Mouse (Mus musculus) spleen, postnatal 10 days (tissue): ENCODE data around the gene Camta1.

Experiments used
- DNase-seq, 2 experiments: peaks; one replicate each; pipeline ENCODE4 v3.0.0; 2021 to 2022; ENCODE audit warnings: low spot score in 2 of 2

The Camta1 gene

GRCm38 (mm10) chr4:151688206-151688605, 173.5 kb downstream of the Camta1 start:
- DNase-seq: no peak

DNA sequence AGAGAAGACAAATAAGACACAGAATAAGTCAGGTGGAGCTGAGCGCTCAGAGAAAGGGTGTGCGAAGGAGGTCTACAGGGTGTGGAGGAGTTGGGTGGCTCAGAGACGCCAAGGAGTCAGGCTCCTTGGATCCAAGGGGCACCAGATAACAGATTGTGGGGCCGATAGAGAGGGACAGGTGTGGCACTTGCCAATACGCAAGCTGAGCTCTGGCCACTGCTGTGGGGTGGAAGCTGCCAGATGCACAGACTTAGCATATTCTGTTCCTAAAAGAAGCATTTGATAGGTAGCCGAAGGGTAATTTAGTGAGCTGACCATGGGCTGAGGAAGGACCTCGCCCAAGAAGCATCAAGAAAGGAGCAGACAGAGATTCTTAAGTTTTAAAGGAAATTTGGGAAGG, 177.1 kb downstream of the Camta1 start:
- DNase-seq: no peak

GRCm38 (mm10) chr4:151682831-151683488, 178.7 kb downstream of the Camta1 start:
- DNase-seq: no peak

GRCm38 (mm10) chr4:151672452-151672851, 189.2 kb downstream of the Camta1 start:
- no peak for DNase-seq

DNA sequence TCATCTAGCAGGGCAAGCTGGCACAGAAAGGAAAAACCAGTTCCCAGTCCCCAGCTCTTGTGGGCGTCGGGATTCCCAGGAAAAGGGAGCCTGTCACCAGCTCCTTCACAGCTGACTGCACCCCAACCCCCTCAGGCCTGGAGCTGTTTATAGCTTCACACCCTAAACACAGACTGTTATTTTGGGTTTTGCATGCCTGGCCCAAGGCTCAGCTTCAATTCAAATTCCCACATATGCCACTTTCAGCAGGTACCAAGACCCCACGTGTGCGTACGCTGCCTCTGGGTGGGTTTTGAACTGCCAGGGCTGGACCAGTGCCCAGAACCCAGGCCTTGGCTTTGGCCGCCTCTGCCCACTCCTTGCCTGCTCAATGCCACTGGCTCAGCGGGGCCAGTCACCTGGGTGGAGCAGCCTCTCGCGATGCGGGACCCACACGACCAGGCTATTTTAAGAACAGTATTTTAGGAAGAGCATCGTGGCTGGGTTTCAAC, 195.2 kb downstream of the Camta1 start:
- DNase-seq: no peak

- DNase-seq: no peak
Measured at GRCm38 (mm10) chr4:151661486-151661885, 200.2 kb downstream of the Camta1 start.

DNA sequence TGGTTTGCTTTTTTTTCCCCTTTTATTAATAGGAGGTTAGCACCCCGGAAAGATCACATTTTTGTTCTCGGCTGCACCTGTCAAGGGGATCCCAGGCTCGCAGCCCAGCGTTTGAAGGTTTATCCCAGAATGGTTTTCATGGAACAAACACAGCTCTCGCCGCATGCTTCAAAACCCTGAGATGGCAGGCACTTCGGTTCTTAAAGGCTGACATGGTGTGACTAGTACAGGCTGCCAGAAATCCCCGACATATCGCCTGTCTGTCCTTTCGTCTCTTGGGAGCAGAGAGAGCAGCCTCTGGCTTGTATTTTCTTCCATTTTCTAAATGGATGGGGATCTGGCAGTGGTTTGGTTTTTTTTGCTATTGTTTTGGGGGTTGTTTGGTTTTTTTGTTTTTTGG, 205.2 kb downstream of the Camta1 start:
- DNase-seq: no peak

DNA sequence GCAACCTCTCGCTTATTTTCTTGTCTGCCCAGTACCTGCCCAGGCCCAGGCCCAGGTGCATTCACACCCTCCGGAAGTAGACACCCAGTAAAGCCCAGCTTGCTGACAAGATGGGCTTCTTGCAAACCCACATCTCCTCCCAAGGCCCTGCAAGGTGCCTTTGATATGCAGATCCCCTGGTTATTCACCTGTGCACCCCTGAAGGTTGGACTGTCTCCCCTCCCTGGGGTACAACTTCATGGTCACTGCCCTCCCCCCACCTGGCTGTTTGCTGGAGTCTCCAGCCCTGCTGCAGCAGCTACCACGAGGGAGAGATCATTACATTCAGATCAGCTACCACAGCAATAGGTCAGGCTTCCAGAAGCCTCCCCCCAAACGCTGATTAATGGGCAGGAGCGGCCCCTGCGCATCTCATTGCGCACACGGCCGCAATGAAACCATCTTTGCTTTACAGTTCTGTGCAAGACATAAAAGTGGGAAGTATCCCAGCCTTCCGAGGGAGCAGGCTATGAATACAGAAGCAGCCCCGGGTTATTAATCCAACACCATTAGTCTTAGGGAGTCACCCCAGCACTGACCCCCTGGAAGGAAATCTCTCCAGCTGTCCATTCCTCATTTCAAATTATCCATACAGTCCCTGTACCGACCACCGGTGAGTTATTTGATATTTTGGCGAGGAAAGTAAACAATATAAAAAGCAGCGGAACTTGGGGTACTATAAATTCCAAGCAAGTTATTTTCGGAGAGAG, 205.9 kb downstream of the Camta1 start:
- DNase-seq: no peak

GRCm38 (mm10) chr4:151655227-151655626, 206.4 kb downstream of the Camta1 start:
- DNase-seq: no peak

DNA sequence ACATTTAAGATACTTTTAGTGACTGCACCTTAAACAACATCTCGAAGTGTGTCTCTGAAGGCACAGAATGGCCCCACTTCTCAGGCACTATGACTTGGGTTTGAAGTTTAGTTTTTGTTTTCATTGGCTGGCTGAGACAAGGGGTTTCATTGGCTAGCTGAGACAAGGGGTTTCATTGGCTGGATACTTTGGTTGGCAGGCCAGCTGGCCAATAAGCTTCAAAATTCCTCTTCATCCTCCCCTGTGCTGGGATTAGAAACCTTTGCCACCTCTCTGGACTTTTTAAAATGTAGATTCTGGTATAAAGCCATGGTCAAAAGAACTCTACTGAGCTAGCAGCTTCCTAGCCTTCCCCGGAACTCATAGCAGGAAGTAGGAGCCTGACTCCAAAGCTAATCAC, 219.3 kb downstream of the Camta1 start:
- DNase-seq: no peak

DNA sequence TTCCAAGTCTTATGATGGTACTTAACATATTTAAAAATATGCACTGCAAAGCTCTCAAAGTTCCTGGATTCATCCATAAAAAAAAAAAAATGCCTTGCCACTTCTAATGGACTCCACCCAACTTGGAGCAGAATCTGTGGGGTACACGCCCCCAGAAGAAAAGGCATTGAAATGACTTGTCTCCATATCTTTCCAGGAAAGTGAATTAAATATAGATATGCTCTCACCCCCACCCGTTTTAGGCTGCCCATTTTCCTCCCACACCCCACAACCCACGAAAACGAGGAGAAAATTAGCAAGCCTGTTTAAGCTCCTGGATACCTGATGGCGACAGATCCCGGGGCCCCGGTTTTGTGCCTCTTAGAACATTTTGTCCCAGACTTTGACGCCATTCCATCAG, 220.7 kb downstream of the Camta1 start:
- DNase-seq: no peak

- DNase-seq: no peak
Measured at GRCm38 (mm10) chr4:151638941-151639340, 222.7 kb downstream of the Camta1 start.

DNA sequence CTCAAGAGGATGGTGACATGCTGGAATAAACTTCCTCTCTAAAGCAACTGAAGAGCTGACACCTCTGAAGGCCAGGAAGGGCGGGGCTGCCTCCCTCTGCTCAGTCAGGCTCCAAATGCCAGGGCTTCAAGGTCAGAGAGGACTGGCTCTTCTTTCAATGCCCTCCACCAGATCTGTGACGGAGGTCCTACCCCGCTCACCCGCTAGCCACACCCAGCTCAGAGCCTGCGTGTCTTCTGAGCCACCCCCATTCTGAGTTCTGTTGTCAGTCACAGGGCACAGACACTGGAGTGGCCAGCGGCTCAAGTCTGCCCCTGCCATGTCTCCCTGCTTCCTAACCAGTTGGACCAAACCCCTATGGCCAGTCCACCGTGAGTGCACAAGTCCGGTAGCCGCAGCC, 224.3 kb downstream of the Camta1 start:
- DNase-seq: no peak

- no peak for DNase-seq
Measured at GRCm38 (mm10) chr4:151634771-151635170, 226.9 kb downstream of the Camta1 start.

- no peak for DNase-seq
Measured at GRCm38 (mm10) chr4:151633795-151634194, 227.9 kb downstream of the Camta1 start.

DNA sequence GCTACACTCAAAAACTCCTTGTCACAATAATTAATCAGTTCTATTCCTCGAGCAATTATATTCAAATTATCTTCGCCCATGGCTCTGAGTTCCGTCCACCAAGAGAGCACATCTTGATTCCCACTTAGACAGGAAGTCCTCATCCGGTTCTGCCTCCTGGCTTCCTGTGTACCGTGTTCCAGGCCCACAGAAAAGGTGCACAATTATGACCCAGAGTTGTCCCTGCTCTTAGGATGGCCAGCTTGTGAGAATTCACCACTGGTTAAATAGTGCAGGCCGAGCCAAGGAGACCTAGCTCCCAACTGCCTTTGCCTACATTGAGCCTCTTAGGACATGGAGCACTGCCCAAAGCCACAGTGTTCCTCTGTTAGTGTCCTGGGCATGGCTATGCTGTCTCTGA, 229.4 kb downstream of the Camta1 start:
- DNase-seq: no peak

GRCm38 (mm10) chr4:151630664-151631063, 231.0 kb downstream of the Camta1 start:
- DNase-seq: no peak

- no peak for DNase-seq
Measured at GRCm38 (mm10) chr4:151630231-151630630, 231.4 kb downstream of the Camta1 start.

- no peak for DNase-seq
Measured at GRCm38 (mm10) chr4:151619541-151620016, 242.1 kb downstream of the Camta1 start.

GRCm38 (mm10) chr4:151618420-151619310, 243.0 kb downstream of the Camta1 start:
- DNase-seq: no peak

DNA sequence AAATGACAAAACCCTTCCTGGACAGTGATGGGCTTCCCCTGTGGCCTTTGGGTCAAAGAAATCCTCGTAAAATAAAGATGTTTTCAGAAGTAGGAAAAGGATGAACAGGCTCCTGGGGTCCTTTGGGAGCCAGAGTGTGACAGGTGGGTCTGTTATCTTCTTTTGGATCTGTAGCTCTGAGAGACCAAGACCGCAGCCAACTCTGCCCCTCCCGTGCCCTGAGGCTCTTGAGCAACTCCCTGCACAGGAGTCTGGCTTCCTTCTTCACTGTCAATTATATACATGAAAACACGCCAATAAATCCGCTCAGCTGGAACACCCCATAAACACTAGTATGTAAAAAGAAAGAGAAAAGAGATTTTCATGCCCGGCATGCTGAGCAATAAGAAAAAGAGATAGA, 250.1 kb downstream of the Camta1 start:
- no peak for DNase-seq

DNA sequence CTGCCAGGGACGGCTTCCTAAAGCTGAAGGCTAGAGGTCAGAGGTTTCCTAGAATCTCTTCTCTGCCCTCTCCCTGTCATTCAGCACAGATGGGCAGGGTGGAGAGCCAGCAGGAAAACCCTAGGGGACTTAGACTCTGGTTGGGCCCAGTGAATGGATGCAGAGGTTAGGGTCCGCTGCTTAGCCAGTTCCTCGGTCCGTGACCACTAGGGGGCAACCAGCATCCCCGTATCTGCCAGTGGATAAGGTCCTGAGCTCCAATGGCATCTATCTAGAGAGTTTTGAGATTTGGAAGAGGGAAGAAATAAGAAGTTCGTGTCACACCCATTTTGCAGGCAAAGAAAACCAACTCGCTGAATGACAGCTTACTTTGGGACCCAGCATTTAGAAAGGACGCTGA, 251.4 kb downstream of the Camta1 start:
- DNase-seq: peak in 1 of 2 experiments; percentile 40
